Mouse (Mus musculus): ENCODE results near the gene Cnnm3. TPM values are rescaled to one million over a fixed set of nuclear protein-coding genes. Genes with fewer than 3 reads are reported as not detected.

The Cnnm3 gene
- 10 to 100 TPM; 11.6 TPM for total RNA-seq (2021)
- long read RNA-seq, experiment 1, full-length matches to known transcripts = 3 of 6 reads
- long read RNA-seq, experiment 1, partial matches to known transcripts = 2 of 6 reads
- long read RNA-seq, experiment 1, other reads (novel, unspliced or antisense) = 1 of 6 reads
- long read RNA-seq, experiment 2, full-length matches to known transcripts = 4 of 8 reads
- long read RNA-seq, experiment 2, partial matches to known transcripts = 2 of 8 reads
- long read RNA-seq, experiment 2, other reads (novel, unspliced or antisense) = 2 of 8 reads

GRCm38 (mm10) chr1:36511289-36512021 lies at the start of gene Cnnm3:
TSS of gene Cnnm3 (plus strand) at chr1:36511867.
- peak; percentile 99 for DNase-seq (ENCODE audit: low spot score)

DNA sequence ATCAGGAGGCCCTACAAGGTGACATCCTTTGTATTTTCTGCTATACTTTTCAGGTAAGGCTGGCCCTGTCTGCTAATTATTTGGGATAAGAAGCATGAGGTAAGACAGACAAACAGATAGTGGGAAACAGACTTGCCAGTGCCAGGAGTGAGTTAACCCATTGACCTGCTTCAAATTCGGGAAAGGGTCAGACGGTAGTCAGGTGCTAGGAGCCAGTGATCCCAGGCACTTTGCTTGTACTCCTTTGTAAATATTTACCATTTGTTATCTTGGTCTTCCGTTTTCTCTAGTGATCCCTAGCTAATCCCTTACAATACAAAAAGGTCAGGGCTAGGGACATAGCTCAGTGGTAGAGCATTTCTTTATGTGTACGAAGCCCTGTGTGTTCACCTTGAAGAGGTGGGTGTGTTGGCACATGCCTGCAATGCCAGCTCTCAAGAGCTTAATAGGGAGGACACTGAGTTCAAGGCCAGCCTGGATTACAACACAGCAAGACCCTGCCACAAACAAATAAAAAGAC lies 46.0 kb upstream of the Cnnm3 start:
- DNase-seq (ENCODE audit: low spot score) = no peak

GRCm38 (mm10) chr1:36467446-36467845 lies 44.2 kb upstream of the Cnnm3 start:
- no peak for DNase-seq (ENCODE audit: low spot score)

DNA sequence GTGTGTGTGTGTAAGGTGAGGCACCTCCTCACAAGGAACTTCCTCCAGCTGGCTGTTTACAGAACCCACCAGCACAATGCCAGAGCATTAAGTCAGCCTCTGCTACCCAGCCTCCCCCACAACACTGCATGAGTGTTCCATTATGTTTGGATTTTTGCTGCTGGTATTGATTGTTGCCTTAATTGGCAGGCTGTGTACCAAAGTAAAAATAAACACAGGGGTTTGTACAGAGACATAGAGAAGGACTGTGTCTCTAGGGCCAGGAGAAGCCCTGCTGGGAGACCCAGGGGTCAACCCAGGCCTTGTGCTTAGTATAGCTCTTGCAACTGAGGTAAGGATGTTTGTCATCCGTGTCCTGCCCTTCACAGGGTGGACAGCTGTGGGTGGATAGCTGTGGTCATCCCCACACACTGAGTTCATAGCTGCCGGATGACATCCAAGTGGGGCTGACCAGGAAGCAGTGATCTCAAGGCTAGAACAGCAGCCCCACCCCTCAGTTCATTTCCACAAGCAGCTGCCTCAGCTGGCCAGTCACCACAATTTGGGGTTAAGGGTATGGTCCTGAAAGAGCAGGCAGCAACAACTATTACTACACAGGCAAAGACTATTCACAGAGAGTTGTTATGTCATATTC lies 41.7 kb upstream of the Cnnm3 start:
- peak; percentile 51 for DNase-seq (ENCODE audit: low spot score)

GRCm38 (mm10) chr1:36471181-36472105 lies 40.2 kb upstream of the Cnnm3 start, which contains the start of gene Cnnm4:
TSS of gene Cnnm4 (plus strand) at chr1:36471620.
- peak; percentile 85 for DNase-seq (ENCODE audit: low spot score)

- DNase-seq (ENCODE audit: low spot score) = no peak
These were observed 39.6 kb upstream of the Cnnm3 start for GRCm38 (mm10) chr1:36472106-36472440.

- no peak for DNase-seq (ENCODE audit: low spot score)
These were observed 38.4 kb upstream of the Cnnm3 start for GRCm38 (mm10) chr1:36473211-36473780.

DNA sequence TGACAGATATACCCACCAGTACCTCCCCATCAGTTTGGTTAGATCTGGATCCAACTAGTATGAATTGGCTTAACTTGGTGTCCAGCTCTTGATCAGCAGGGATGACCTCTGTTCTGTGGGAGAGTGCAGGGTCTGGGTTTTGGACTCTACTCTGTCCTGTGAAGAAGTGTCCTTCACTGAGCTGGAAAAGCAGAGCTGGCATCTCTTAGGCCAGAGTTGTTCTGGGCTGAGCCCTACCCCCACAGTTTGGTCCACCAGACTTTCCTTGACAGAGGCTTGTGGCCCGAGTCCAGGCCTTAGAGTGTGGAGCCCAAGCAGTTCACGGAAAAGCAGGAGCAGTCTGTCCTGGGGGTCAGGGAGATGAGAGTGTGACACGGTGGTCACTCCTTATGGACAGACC lies 37.0 kb upstream of the Cnnm3 start:
- DNase-seq (ENCODE audit: low spot score) = no peak

- no peak for DNase-seq (ENCODE audit: low spot score)
These were observed 36.1 kb upstream of the Cnnm3 start for GRCm38 (mm10) chr1:36475480-36476110.

DNA sequence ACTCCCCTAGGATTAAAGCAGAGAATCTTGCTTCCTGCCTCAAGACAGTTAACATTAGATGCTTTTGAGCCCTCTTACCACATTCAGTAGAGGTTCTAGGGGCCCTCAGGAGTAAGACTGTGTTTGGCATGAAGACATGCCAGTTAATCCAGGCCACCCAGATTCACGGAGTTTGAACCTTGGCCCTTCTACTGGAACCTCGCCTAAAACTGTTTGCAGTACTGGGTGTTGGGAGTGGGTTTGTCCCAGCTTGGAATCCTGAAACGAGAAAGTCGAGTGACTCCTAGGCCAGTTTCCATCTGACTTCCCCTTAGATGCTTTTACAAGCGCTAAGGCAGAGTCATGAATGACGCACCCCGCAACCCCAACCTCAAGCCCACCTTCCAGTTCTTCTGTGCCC lies 35.2 kb upstream of the Cnnm3 start:
- DNase-seq (ENCODE audit: low spot score) = no peak

- DNase-seq (ENCODE audit: low spot score) = no peak
These were observed 33.3 kb upstream of the Cnnm3 start for GRCm38 (mm10) chr1:36478343-36478795.

DNA sequence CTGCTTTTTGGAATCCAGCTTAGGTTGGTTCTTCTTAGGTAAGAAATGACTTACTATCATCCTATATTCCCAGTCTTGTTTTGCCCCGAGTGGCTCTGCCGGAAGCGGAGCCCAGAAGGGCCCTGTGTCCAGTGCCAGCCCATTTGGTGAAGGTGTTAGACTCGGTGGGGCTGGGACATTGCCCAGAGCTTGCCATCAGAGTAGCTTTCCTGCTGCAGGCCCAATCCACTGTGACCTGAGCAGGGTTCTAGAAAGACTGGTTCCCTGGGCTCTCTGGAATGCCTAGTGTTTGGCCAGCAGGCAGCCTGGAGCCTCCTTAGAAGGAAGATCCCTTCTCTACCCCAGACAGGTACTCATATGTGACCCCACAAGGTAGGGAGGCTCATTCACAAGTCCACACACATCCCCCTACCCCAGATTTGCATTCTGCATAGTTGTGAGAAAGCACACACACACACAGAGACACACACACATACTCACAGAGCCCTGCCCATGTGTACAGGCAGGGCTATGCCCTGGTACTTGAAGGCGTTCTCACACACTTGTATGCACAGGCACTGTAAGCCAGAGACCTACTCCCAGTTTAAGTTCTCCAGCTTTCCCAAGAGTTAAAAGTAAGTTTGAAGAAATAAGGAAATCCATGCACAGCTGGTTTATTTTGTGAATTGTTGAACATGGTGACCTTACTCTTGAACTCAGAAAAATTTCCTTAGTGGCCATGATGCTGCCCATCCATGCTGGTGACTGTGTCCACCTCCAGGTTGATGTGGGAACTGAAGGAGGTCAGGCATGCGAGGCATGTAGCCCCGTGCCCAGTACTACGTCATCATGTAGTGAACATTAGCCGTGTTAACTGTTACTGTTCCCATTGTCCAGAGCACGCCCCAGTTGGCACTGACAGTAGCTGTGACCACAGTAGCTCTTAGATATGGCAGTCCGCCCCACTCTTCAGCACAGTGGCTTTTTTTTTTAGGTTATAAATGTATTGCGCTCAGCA lies 31.5 kb upstream of the Cnnm3 start:
- no peak for DNase-seq (ENCODE audit: low spot score)

GRCm38 (mm10) chr1:36483825-36484224 lies 27.8 kb upstream of the Cnnm3 start:
- DNase-seq (ENCODE audit: low spot score) = no peak

DNA sequence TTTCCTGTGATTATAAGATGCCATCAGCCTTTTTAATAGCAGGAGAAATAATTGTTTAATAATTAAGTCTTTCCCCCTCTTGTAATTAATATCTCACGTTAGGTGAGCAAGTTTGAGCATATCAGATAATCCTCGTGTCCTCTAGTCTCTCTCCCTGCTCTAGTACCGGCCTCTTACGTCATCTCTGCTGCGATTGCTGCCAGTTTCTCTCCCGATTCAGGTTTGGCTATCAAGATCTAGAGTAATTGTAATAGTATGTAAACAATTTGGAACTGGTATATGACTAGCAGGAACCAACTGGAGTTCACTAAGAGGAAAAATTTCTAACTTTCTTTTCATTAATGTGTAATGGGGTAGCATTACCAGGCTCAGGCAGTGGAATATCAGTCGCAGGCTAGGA lies 26.6 kb upstream of the Cnnm3 start:
- no peak for DNase-seq (ENCODE audit: low spot score)

GRCm38 (mm10) chr1:36487111-36487510 lies 24.6 kb upstream of the Cnnm3 start:
- DNase-seq (ENCODE audit: low spot score) = no peak

GRCm38 (mm10) chr1:36489661-36490060 lies 22.0 kb upstream of the Cnnm3 start:
- DNase-seq (ENCODE audit: low spot score) = no peak

DNA sequence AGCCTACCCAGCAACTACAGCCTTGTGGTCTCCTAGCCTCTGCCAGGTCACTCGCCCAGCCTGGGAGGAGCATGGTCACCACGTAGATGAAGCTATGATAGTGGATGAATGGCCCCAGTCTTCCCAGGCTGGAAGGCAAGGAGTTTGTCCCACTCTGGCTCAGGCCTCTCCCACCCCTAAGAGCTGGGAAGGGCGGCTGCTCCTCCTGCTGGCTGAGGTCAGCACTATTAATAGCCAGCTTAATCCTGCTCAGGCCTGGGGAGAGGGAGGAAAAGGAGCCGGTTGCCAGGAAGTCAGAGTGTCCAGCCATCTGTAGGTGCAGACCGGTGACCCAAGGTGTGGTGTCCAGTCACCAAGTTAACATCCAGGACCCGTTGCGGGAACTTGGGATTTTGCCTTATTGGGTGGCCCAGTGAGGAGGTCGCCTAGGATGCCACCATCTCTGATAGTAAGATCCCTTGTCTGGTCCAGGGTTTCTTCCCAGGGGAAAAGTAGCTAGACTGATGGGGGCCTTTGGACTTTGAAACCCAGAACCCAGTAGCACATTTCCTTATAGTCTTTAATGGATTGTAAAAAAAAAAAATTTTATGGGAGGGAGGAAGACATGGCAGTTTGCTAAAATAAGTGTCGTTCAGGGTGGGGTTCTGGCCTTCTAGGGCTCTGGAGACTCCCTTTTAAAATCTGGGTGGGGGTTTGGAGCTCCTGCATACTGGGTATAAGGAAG lies 19.1 kb upstream of the Cnnm3 start:
- DNase-seq (ENCODE audit: low spot score) = peak; percentile 83

DNA sequence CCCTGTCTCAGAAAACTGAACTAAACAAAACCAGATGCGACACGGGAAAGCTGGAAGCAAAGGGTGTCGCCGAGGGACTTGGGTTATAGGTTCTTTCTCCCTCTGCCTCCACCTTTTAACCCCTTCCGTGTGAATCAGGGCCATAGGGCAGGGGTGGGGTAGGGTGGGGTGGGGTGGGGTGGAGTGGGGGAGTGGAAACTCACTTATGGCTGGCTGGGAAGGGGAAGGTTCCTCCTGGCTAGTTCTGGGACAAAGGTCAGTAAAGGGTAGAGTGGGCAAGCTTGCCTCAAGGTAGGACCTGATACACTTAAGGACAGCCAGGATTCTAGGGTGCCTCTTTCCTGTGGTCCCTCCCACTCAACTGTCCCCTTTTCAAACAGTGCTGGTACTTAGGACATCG lies 18.4 kb upstream of the Cnnm3 start:
- no peak for DNase-seq (ENCODE audit: low spot score)

Measured in gastrocnemius, adult 18-20 months (tissue).